Mouse (Mus musculus) liver, adult 2 months (tissue): ENCODE measurements around the gene Ddo. TPM values are rescaled to one million over a fixed set of nuclear protein-coding genes. Genes with fewer than 3 reads are reported as not detected.
A peak's percentile ranks its signal among the peaks of the same experiment; 100 is the strongest.

Experiments used
- DNase-seq: peaks from one replicate; pipeline ENCODE4 v3.0.0-alpha.2; 2011; ENCODE audit warnings: low read depth, low spot score; ENCODE audit errors: extremely low read depth
- H3K27ac ChIP-seq: fragments of 200-500 bp; replicated peaks from 2 replicates; pipeline ENCODE4 v1.5.1; 2012; ENCODE audit warnings: low read depth, mild to moderate bottlenecking, control low read depth, inconsistent platforms, low read length; ENCODE audit not compliant: insufficient read depth
- H3K27me3 ChIP-seq: fragments of 200-500 bp; 2 replicates; pipeline ENCODE4 v1.6.1; 2012; ENCODE audit warnings: mild to moderate bottlenecking, moderate library complexity, low read length, inconsistent platforms; ENCODE audit not compliant: control insufficient read depth, insufficient read depth
- H3K36me3 ChIP-seq: fragments of 200-500 bp; 2 replicates; pipeline ENCODE4 v1.6.1; 2012; ENCODE audit warnings: low read length, inconsistent platforms; ENCODE audit not compliant: control insufficient read depth, insufficient read depth
- H3K4me1 ChIP-seq: fragments of 200-500 bp; 2 replicates; pipeline ENCODE4 v1.6.1; 2011; ENCODE audit warnings: low read length; ENCODE audit not compliant: control insufficient read depth, insufficient read depth
- H3K4me3 ChIP-seq: fragments of 200-500 bp; 2 replicates; pipeline ENCODE4 v1.5.1; 2011; ENCODE audit warnings: low read depth, mild to moderate bottlenecking, control low read depth, low read length, moderate library complexity; ENCODE audit not compliant: insufficient read depth
- H3K79me2 ChIP-seq: fragments of 200-500 bp; 2 replicates; pipeline ENCODE4 v1.6.1; 2012; ENCODE audit warnings: inconsistent platforms, mild to moderate bottlenecking, low read length, moderate library complexity; ENCODE audit not compliant: control insufficient read depth, insufficient read depth
- H3K9ac ChIP-seq: fragments of 200-500 bp; 2 replicates; pipeline ENCODE4 v1.6.1; 2012; ENCODE audit warnings: low read depth, mild to moderate bottlenecking, control low read depth, inconsistent platforms, low read length
- CTCF ChIP-seq: fragments of 200-500 bp; IDR thresholded peaks from 2 replicates; pipeline ENCODE4 v1.5.1; 2011; ENCODE audit warnings: low read depth, low read length, control low read depth
- POLR2A ChIP-seq: fragments of 200-500 bp; IDR thresholded peaks from 2 replicates; pipeline ENCODE4 v1.6.1; 2011; ENCODE audit warnings: low read length, control low read depth; ENCODE audit not compliant: insufficient read depth; ENCODE audit errors: extremely low read depth
- WGBS: fragments of 180-500 bp; shearing (Covaris S2); methylation state at CpG from one replicate; pipeline ENCODE4 v1.1.7; 2018; 5-methylcytosine and 5-hydroxymethylcytosine counted together
- polyA plus RNA-seq: library from polyadenylated mRNA; depleted of rRNA; stranded (reverse); fragments of >200 nt; gene quantifications from 2 replicates; pipeline ENCODE4 v1.2.3, GENCODE M21; 2012
- total RNA-seq: library from RNA; depleted of rRNA; stranded (reverse); fragments of >200 nt; gene quantifications from 2 replicates; pipeline ENCODE4 v1.2.3, GENCODE M21; 2014

Gene Ddo
- total and polyA plus RNA-seq, 2 experiments: 19.0 to 21.3 TPM

DNA sequence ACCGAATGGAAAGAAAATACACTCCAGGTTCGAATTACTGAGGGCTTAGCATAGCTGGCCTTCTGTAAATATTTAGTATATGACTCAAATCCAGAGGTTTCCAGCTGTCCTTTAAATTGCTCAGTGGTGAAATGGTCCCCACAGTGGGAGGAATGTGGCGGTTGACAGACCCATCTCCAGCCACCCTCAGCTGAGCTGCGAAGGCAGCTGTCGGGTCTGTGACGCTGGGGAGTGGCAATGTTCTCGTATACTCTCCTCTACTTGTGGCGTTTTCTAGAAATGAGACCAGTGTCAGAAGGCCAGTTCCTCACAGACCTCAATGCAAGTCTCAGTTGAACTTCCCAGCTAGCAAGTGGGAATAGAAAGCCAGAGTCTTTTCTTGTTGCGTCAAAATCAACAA, 14.6 kb downstream of the Ddo start:
- no peaks in the 10 kb centered on the region for H3K27me3 ChIP-seq
- TF ChIP-seq POLR2A: no peak
- no peaks in the 10 kb centered on the region for H3K79me2 ChIP-seq

DNA sequence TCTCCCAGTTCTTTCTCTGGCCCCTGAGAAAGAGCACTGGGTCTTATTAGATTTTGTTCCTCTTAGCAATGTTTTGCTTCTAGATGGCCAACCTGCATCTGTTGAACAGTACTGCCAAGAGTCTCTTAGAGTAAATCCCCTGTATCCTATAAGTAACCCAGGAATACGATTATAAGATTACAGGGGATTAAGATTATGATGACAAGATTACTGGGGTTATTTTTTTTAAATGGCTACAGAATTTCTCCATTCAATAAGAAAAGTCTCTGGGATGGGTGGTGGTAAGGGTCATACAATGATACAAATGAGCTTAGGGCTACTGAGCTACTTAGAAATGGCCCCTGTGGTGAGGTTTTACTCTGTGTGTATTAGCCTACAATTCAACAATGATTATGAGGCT, 15.5 kb downstream of the Ddo start:
- no peaks in the 10 kb centered on the region for H3K4me1 ChIP-seq
- no peak for DNase-seq
- 76% methylated on average over 1 of the region's 1 CpGs for WGBS
- no peak overlapping the region for H3K9ac ChIP-seq
- H3K36me3 ChIP-seq: no peaks in the 10 kb centered on the region; the same call in 1 of the 2 replicates
- H3K79me2 ChIP-seq: no peaks in the 10 kb centered on the region
- no peak overlapping the region for H3K27ac ChIP-seq
- H3K4me3 ChIP-seq: no peak overlapping the region
- TF ChIP-seq POLR2A: no peak
- TF ChIP-seq CTCF: no peak
- H3K27me3 ChIP-seq: no peaks in the 10 kb centered on the region

More for the DNA sequence above, 14.6 kb downstream of the Ddo start:
- no peaks in the 10 kb centered on the region for H3K4me1 ChIP-seq
- DNase-seq: no peak
- H3K4me3 ChIP-seq: no peak overlapping the region
- no peak overlapping the region for H3K27ac ChIP-seq
- H3K9ac ChIP-seq: no peak overlapping the region
- H3K36me3 ChIP-seq: peaks cover 2% of the 10 kb centered on the region
- WGBS: 70% methylated on average over 9 of the region's 9 CpGs

DNA sequence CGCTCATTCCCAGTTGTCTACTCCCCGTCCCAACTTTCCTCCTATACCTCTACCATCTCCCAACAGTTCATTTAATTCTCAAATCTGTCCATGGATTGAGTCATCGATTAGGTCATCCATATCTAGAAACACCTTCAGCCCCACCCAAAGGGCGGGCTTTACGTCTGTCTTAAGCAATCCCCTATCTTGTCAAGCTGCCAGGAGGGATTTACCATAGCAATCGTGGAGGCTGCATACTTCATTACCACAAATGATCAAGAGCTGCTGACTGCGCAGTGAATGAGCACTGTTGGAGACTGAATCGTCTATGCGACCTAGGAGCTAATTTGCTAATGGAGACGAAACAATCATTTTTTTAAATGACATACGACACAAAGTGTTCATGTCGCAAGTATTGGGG, 19.0 kb downstream of the Ddo start:
- H3K27ac ChIP-seq: no peak overlapping the region
- DNase-seq: no peak
- H3K27me3 ChIP-seq: no peaks in the 10 kb centered on the region
- H3K4me1 ChIP-seq: no peaks in the 10 kb centered on the region
- no peaks in the 10 kb centered on the region for H3K36me3 ChIP-seq
- 88% methylated on average over 12 of the region's 12 CpGs for WGBS
- TF ChIP-seq CTCF (no peak), POLR2A (no peak)
- H3K9ac ChIP-seq: no peak overlapping the region
- no peaks in the 10 kb centered on the region for H3K79me2 ChIP-seq
- no peak overlapping the region for H3K4me3 ChIP-seq

DNA sequence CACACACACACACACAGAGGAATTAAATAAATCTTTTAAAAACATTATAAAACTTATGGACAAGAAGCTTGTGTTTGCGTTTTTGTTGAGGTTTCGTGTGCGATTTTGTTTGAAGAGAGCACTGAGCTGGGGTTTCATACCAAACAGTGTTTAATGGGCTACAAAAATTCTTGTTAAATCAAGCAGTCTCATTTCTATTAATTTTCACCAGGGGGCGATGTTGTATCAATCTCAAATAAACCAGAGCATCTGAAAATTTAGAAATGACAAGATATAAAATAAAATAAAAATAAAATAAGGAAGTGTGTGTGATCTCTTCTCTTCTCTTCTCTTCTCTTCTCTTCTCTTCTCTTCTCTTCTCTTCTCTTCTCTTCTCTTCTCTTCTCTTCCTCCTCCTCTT, 19.8 kb downstream of the Ddo start:
- TF ChIP-seq CTCF: peak; percentile 37
- TF ChIP-seq POLR2A: no peak
- no peaks in the 10 kb centered on the region for H3K27me3 ChIP-seq
- WGBS: 33% methylated on average over 4 of the region's 4 CpGs
- peak; percentile 25 for DNase-seq
- H3K27ac ChIP-seq: no peak overlapping the region
- H3K36me3 ChIP-seq: no peaks in the 10 kb centered on the region
- H3K79me2 ChIP-seq: no peaks in the 10 kb centered on the region
- H3K4me1 ChIP-seq: no peaks in the 10 kb centered on the region
- no peak overlapping the region for H3K9ac ChIP-seq
- no peak overlapping the region for H3K4me3 ChIP-seq

DNA sequence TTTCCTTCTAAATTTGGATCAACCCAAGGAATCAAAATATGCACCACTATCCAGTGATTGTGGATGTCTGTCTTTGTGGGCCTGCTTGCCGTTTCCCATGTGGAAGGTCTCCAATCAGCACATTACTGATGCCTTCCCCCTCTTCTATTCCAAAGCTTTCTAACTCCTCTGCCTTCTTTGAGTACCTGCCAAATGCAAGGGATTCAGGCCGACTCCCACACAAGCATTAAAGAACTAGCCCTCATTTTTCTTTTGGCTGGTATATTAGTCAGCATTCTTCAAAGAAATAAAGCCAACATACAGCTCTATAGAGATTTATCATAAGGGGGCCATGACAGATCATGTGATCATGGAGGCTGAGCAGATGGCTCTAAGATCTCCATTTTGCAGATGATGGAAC, 21.9 kb downstream of the Ddo start:
- WGBS: 74% methylated on average over 2 of the region's 2 CpGs
- no peak for DNase-seq
- H3K27ac ChIP-seq: no peak overlapping the region
- H3K36me3 ChIP-seq: no peaks in the 10 kb centered on the region
- TF ChIP-seq POLR2A: no peak
- no peak for TF ChIP-seq CTCF
- no peak overlapping the region for H3K4me3 ChIP-seq
- no peaks in the 10 kb centered on the region for H3K4me1 ChIP-seq
- H3K27me3 ChIP-seq: no peaks in the 10 kb centered on the region
- no peak overlapping the region for H3K9ac ChIP-seq
- H3K79me2 ChIP-seq: no peaks in the 10 kb centered on the region

DNA sequence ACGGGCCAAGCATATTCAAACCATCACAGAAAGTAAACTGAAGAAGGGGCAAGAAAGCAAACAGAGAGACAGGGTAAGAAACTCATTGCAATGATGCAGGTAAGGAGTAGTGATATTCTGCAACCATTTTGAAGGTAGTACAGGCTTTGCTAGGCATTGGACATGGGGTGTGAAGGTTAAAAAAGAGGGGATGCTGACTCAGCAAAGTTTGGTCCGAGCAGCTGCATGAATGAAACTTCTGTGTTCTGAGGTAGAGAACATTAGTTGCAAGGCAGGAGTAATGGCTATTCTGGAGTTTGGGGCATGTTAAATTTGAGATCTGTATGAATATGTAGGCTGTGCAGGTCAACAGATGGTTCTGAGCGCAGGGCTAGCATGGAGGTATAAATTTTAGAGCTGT, 35.5 kb downstream of the Ddo start:
- no peaks in the 10 kb centered on the region for H3K27me3 ChIP-seq
- 85% methylated on average over 3 of the region's 3 CpGs for WGBS
- no peak for TF ChIP-seq POLR2A
- TF ChIP-seq CTCF: no peak
- no peaks in the 10 kb centered on the region for H3K79me2 ChIP-seq
- no peak overlapping the region for H3K27ac ChIP-seq
- no peak overlapping the region for H3K4me3 ChIP-seq
- DNase-seq: no peak
- H3K4me1 ChIP-seq: no peaks in the 10 kb centered on the region
- no peaks in the 10 kb centered on the region for H3K36me3 ChIP-seq
- no peak overlapping the region for H3K9ac ChIP-seq
